Mouse (Mus musculus): ENCODE measurements around the gene Eif2ak3. TPM values are rescaled to one million over a fixed set of nuclear protein-coding genes. Genes with fewer than 3 reads are reported as not detected.

The Eif2ak3 gene
- polyA plus RNA-seq, 1 experiment from 2014 or later, result 13.4 TPM

DNA sequence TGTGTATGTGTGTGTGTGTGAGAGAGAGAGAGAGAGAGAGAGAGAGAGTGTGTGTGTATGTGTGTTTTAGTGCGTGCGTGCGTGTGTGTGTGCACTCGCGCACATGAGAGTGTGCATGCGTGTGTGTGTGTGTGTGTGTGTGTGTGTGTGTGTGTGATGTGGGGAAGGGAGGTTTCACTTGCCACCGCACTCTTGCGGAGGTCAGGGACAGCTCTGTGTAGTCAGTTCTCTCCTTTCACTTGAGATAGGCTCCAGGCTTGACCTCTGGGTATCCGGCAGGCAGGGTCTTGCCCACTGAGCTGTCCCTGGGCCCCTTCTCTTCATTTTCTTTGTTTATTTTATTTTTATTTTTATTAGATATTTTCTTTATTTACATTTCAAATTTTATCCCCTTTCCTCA lies 23.0 kb downstream of the Eif2ak3 start:
- Histone ChIP-seq H3K36me3 (ENCODE audit: control insufficient read depth, insufficient read depth, low read length) (no peaks in the 10 kb centered on the region), H3K27ac (replicated peaks; ENCODE audit: low read depth, low read length) (no peak overlapping the region), H3K9ac (replicated peaks; ENCODE audit: low read length) (no peak overlapping the region), H3K4me3 (replicated peaks; ENCODE audit: low read depth, low read length) (no peak overlapping the region), H3K4me1 (ENCODE audit: control insufficient read depth, insufficient read depth, low read length) (no peaks in the 10 kb centered on the region), H3K4me2 (ENCODE audit: low read length) (no peak overlapping the region), H3K9me3 (ENCODE audit: control insufficient read depth, low read length) (no peaks in the 10 kb centered on the region), H3K27me3 (ENCODE audit: control insufficient read depth, insufficient read depth, low read length) (no peaks in the 10 kb centered on the region)
- no peak for DNase-seq
- no peak for ATAC-seq (ENCODE audit: low FRiP score, low TSS enrichment)
- 87% methylated on average over 9 of the region's 9 CpGs for WGBS

DNA sequence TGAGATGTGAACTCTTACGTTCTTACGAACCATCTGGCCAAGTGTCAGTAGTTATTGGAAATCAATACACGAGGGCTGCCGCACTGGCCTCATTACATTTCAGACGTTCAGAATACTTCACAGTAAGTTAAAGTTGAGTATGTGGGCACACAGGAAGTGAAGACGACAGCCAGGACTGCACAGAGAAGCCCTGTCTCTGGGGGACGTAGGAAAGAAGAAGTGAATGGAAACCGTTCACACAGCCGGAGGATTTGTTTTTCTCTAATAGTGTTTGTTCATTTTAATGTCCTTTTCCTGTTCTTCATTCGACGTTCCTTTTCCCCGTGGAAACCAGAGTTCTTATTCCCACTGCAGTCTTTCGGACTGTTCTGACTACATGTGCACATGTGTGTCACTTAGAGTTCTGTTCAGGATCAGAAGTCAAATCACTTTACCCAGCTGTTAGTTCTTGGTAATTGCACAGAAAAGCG lies 27.2 kb downstream of the Eif2ak3 start:
- H3K27ac ChIP-seq (replicated peaks; ENCODE audit: low read depth, low read length), result no peak overlapping the region

DNA sequence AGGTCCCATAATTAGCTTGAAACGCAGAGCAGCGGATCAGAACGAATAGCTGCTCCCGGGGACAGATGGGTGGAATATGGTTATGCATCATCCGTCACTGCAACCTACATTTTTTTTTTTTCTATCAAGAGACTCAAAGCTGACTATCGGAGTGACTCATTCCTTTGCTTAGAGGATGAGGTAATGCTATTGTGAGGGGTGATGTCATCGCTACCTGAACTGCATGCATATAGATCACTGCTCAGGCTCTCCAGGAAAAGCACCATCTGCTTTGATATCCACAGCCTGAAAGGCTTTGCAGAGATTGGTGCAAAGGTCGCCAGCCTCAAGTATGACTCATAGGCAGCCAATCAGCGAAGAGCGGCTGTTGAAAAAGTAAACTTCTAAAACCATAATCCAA lies 27.8 kb downstream of the Eif2ak3 start:
- ATAC-seq (ENCODE audit: low FRiP score, low TSS enrichment), result peak; percentile 66

More for the DNA sequence above, 27.2 kb downstream of the Eif2ak3 start:
- Histone ChIP-seq H3K4me3 (replicated peaks; ENCODE audit: low read depth, low read length) (no peak overlapping the region), H3K4me2 (ENCODE audit: low read length) (no peak overlapping the region), H3K4me1 (ENCODE audit: control insufficient read depth, insufficient read depth, low read length) (no peaks in the 10 kb centered on the region), H3K9me3 (ENCODE audit: control insufficient read depth, low read length) (no peaks in the 10 kb centered on the region), H3K36me3 (ENCODE audit: control insufficient read depth, insufficient read depth, low read length) (no peaks in the 10 kb centered on the region), H3K27me3 (ENCODE audit: control insufficient read depth, insufficient read depth, low read length) (no peaks in the 10 kb centered on the region), H3K9ac (replicated peaks; ENCODE audit: low read length) (no peak overlapping the region)
- ATAC-seq (ENCODE audit: low FRiP score, low TSS enrichment), result no peak
- WGBS, result 75% methylated on average over 14 of the region's 14 CpGs
- DNase-seq, result no peak

DNA sequence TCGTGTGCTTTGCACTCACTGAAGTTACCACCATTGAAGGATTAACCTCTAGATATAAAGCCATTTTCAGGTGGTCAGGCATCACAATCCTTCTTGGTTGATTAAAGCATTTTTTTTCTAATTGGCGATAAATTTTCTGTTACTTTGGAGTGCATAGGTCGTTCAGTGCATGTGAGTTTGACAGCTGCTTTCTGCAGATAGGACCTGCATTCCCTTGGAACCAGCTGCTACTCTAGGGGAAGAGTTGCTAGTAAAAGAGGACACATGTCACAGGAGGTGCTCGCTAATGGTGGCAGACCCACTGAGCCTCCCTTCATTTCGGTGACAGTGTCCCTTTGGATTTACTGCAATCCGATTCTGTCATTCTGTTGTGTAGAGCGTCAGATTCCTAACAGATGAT lies 28.3 kb downstream of the Eif2ak3 start:
- ATAC-seq (ENCODE audit: low FRiP score, low TSS enrichment), result no peak

More for the DNA sequence above, 27.8 kb downstream of the Eif2ak3 start:
- Histone ChIP-seq H3K27me3 (ENCODE audit: control insufficient read depth, insufficient read depth, low read length) (no peaks in the 10 kb centered on the region), H3K9ac (replicated peaks; ENCODE audit: low read length) (no peak overlapping the region), H3K4me1 (ENCODE audit: control insufficient read depth, insufficient read depth, low read length) (no peaks in the 10 kb centered on the region), H3K9me3 (ENCODE audit: control insufficient read depth, low read length) (no peaks in the 10 kb centered on the region), H3K4me3 (replicated peaks; ENCODE audit: low read depth, low read length) (no peak overlapping the region), H3K27ac (replicated peaks; ENCODE audit: low read depth, low read length) (no peak overlapping the region), H3K4me2 (ENCODE audit: low read length) (no peak overlapping the region), H3K36me3 (ENCODE audit: control insufficient read depth, insufficient read depth, low read length) (no peaks in the 10 kb centered on the region)
- 66% methylated on average over 10 of the region's 10 CpGs for WGBS
- DNase-seq, result peak; percentile 52

DNA sequence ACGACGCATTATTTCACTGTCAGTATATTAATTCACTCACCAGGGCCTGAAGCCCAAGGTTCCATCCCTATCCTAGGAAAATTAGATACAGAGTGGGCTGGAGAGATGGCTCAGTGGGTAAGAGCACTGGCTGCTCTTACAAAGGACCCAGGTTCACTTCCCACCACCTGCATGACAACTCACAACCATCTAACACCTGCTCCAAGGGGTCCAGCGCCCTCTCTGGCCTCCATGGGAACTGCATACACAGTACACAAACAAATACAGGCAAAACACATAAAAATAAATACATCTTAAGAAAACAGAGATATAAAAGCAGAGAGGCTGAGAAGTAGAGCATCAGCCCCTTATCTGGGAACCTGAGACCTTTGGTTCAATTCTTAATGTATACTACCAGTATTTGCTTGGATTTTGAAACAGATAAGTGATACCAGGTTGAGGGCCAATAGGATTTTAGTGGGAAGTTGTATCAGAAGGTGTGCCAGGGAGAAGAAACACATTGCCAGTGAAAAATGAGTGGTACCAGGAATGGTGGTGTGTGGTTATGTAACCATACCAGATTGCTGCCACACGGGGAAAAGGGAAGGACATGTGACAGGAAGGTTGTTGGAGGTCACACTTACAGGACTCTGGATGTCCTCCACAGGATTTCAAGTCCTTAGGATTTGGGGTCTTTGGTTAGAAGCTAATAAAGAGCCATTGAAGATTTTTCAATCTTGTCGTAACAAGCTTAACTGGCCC lies 29.9 kb downstream of the Eif2ak3 start:
- no peak overlapping the region for H3K4me2 ChIP-seq (ENCODE audit: low read length)
- no peak overlapping the region for H3K9ac ChIP-seq (replicated peaks; ENCODE audit: low read length)
- no peaks in the 10 kb centered on the region for H3K9me3 ChIP-seq (ENCODE audit: control insufficient read depth, low read length)
- ATAC-seq (ENCODE audit: low FRiP score, low TSS enrichment) (no peak), DNase-seq (no peak)
- no peaks in the 10 kb centered on the region for H3K27me3 ChIP-seq (ENCODE audit: control insufficient read depth, insufficient read depth, low read length)
- no peak overlapping the region for H3K4me3 ChIP-seq (replicated peaks; ENCODE audit: low read depth, low read length)
- no peaks in the 10 kb centered on the region for H3K4me1 ChIP-seq (ENCODE audit: control insufficient read depth, insufficient read depth, low read length)
- 0 out of 2 replicates have a peak, but pooled peaks cover 5% of the 10 kb centered on the region for H3K36me3 ChIP-seq (ENCODE audit: control insufficient read depth, insufficient read depth, low read length)
- WGBS, result 76% methylated on average over 5 of the region's 5 CpGs
- H3K27ac ChIP-seq (replicated peaks; ENCODE audit: low read depth, low read length), result no peak overlapping the region

More for the DNA sequence above, 28.3 kb downstream of the Eif2ak3 start:
- Histone ChIP-seq H3K9me3 (ENCODE audit: control insufficient read depth, low read length) (no peaks in the 10 kb centered on the region), H3K27me3 (ENCODE audit: control insufficient read depth, insufficient read depth, low read length) (no peaks in the 10 kb centered on the region), H3K4me2 (ENCODE audit: low read length) (no peak overlapping the region), H3K4me3 (replicated peaks; ENCODE audit: low read depth, low read length) (no peak overlapping the region), H3K27ac (replicated peaks; ENCODE audit: low read depth, low read length) (no peak overlapping the region), H3K9ac (replicated peaks; ENCODE audit: low read length) (no peak overlapping the region), H3K4me1 (ENCODE audit: control insufficient read depth, insufficient read depth, low read length) (no peaks in the 10 kb centered on the region), H3K36me3 (ENCODE audit: control insufficient read depth, insufficient read depth, low read length) (no peaks in the 10 kb centered on the region)
- WGBS, result 74% methylated on average over 7 of the region's 7 CpGs
- no peak for DNase-seq

DNA sequence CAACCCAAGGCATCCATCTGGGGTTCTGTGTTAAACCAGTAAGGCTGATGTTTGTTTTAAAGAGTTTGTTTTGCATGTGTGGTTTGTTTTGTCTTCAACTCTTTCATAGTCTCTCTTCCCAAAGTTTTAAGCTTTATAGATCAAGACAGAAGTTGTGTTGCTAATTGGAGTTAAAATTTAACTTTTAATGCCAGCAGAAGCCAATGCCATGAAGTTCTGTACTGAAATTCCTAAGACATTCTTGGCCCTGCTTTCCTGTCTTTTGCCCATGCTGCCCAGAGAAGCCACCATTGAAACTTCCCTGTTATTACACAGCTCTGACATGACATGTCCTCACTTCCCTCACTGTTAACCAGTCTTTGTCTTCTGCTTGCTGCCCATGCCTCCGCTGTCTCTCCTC lies 30.7 kb downstream of the Eif2ak3 start:
- ATAC-seq (ENCODE audit: low FRiP score, low TSS enrichment) (no peak), DNase-seq (no peak)
- WGBS, result 92% methylated on average over 1 of the region's 1 CpGs
- Histone ChIP-seq H3K4me3 (replicated peaks; ENCODE audit: low read depth, low read length) (no peak overlapping the region), H3K27me3 (ENCODE audit: control insufficient read depth, insufficient read depth, low read length) (no peaks in the 10 kb centered on the region), H3K9me3 (ENCODE audit: control insufficient read depth, low read length) (no peaks in the 10 kb centered on the region), H3K27ac (replicated peaks; ENCODE audit: low read depth, low read length) (no peak overlapping the region), H3K4me1 (ENCODE audit: control insufficient read depth, insufficient read depth, low read length) (no peaks in the 10 kb centered on the region), H3K9ac (replicated peaks; ENCODE audit: low read length) (no peak overlapping the region), H3K4me2 (ENCODE audit: low read length) (no peak overlapping the region), H3K36me3 (ENCODE audit: control insufficient read depth, insufficient read depth, low read length) (peaks cover 9% of the 10 kb centered on the region; the same call in 1 of the 2 replicates)

DNA sequence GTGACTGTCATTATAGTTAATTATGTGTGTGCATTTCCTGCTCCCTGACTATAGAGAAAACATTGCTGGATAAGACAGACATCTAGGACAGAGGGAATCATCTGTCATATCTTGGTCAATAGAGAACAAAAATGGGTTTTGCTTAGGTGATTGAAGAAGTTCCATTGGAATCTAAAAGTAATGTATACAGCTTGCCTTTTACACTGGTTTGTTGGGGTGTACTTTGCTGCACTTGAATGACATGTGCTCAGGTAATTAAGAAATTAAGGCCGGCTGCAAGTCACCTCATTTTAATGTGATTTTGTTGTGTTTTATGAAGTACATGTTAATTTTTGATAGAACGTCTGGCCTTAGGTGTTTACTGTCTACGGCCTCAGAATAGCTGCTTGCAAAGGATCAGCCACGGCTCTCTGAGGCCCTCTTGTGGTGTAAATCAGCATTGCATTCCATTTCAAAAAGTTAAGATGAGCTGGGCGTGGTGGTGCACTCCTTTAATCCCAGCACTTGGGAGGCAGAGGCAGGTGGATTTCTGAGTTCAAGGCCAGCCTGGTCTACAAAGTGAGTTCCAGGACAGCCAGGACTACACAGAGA lies 36.5 kb downstream of the Eif2ak3 start:
- Histone ChIP-seq H3K4me2 (ENCODE audit: low read length) (no peak overlapping the region), H3K9me3 (ENCODE audit: control insufficient read depth, low read length) (no peaks in the 10 kb centered on the region), H3K9ac (replicated peaks; ENCODE audit: low read length) (no peak overlapping the region), H3K4me1 (ENCODE audit: control insufficient read depth, insufficient read depth, low read length) (no peaks in the 10 kb centered on the region), H3K27me3 (ENCODE audit: control insufficient read depth, insufficient read depth, low read length) (no peaks in the 10 kb centered on the region), H3K4me3 (replicated peaks; ENCODE audit: low read depth, low read length) (no peak overlapping the region), H3K27ac (replicated peaks; ENCODE audit: low read depth, low read length) (no peak overlapping the region), H3K36me3 (ENCODE audit: control insufficient read depth, insufficient read depth, low read length) (peaks cover 39% of the 10 kb centered on the region)
- 18% methylated on average over 5 of the region's 5 CpGs for WGBS
- ATAC-seq (ENCODE audit: low FRiP score, low TSS enrichment) (peak; percentile 17; the same call in 1 of the 2 replicates), DNase-seq (peak; percentile 88)

DNA sequence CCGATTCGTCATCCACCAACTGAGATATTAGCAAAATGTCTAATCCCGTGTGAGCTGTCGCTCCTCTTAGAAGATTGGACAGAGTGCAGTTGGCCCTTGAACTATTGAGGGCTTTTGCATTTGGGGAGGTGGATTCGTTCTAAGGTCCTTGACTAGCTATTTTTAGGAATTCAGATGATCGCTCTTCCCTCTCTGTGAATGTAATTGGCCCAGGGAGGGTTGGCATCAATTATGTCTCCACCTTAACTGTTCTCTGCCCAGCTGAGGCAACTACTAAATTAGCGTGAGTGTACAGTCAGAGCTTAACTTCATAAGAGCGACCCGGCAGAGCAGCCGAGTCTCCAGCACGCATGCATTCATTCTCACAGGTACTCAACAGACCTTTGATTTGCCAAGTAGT lies 43.7 kb downstream of the Eif2ak3 start:
- Histone ChIP-seq H3K4me3 (replicated peaks; ENCODE audit: low read depth, low read length) (no peak overlapping the region), H3K36me3 (ENCODE audit: control insufficient read depth, insufficient read depth, low read length) (peaks cover 87% of the 10 kb centered on the region), H3K4me1 (ENCODE audit: control insufficient read depth, insufficient read depth, low read length) (no peaks in the 10 kb centered on the region), H3K9ac (replicated peaks; ENCODE audit: low read length) (no peak overlapping the region), H3K27ac (replicated peaks; ENCODE audit: low read depth, low read length) (no peak overlapping the region), H3K9me3 (ENCODE audit: control insufficient read depth, low read length) (no peaks in the 10 kb centered on the region), H3K27me3 (ENCODE audit: control insufficient read depth, insufficient read depth, low read length) (no peaks in the 10 kb centered on the region), H3K4me2 (ENCODE audit: low read length) (no peak overlapping the region)
- WGBS, result 88% methylated on average over 11 of the region's 11 CpGs
- DNase-seq (no peak), ATAC-seq (ENCODE audit: low FRiP score, low TSS enrichment) (no peak)

DNA sequence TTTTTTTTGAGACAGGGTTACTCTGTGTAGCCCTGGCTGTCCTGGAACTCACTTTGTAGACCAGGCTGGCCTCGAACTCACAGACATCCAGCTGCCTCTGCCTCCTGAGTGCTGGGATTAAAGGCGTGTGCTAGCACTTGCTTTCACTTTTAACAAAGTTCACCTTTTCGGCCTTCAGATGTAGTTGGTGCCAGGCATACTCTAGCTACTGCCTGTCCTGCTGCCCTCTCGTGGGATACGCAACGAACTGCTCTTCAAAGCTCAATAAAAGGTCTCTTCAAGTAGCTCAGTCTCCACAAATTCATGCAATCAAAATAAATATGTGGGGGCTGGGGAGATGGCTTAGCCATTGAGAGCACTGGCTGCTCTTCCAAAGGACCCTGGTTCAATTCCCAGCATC lies 53.9 kb downstream of the Eif2ak3 start:
- no peak for DNase-seq
- H3K9me3 ChIP-seq (ENCODE audit: control insufficient read depth, low read length), result no peaks in the 10 kb centered on the region
- H3K4me3 ChIP-seq (replicated peaks; ENCODE audit: low read depth, low read length), result no peak overlapping the region
- H3K27ac ChIP-seq (replicated peaks; ENCODE audit: low read depth, low read length), result no peak overlapping the region
- no peak for ATAC-seq (ENCODE audit: low FRiP score, low TSS enrichment)
- no peaks in the 10 kb centered on the region for H3K4me1 ChIP-seq (ENCODE audit: control insufficient read depth, insufficient read depth, low read length)
- H3K4me2 ChIP-seq (ENCODE audit: low read length), result no peak overlapping the region
- H3K27me3 ChIP-seq (ENCODE audit: control insufficient read depth, insufficient read depth, low read length), result no peaks in the 10 kb centered on the region
- H3K9ac ChIP-seq (replicated peaks; ENCODE audit: low read length), result no peak overlapping the region
- WGBS, result 84% methylated on average over 6 of the region's 6 CpGs
- H3K36me3 ChIP-seq (ENCODE audit: control insufficient read depth, insufficient read depth, low read length), result peaks cover 54% of the 10 kb centered on the region
